Mouse (Mus musculus): ENCODE data around the gene Magi1.

DNA sequence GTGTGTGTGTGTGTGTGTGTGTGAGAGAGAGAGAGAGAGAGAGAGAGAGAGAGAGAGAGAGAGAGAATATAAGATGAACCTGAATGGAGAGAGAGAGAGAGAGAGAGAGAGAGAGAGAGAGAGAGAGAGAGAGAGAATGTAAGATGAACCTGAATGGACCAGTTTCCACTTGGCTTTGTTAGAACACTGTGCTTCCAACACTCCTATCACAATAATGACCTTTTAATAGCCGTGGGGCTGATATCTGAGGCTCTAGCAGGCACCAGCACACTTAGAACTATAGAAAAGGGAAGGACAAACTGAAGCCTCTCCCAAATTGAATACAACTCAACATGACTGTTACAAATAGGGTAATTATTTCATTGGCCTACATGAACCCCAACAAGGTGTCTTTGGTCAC is 321.9 kb downstream of the Magi1 start:
- TF ChIP-seq TCF12 (IDR thresholded peaks at IDR 0.05; ENCODE audit: insufficient read depth, poor library complexity, severe bottlenecking) (no peak), POLR2A (IDR thresholded peaks at IDR 0.05; ENCODE audit: insufficient read length, low read depth) (no peak), USF1 (IDR thresholded peaks at IDR 0.05; ENCODE audit: low read depth) (no peak), MYOG (IDR thresholded peaks at IDR 0.05; ENCODE audit: control insufficient read depth in 1 of 3, insufficient read depth in 1 of 3, insufficient read length in 2 of 3, low read depth in 2 of 3) (no peak), POLR2AphosphoS2 (IDR thresholded peaks at IDR 0.05; ENCODE audit: insufficient read length, low read depth) (no peak), REST (IDR thresholded peaks at IDR 0.05; ENCODE audit: insufficient read depth, insufficient read length) (no peak), E2F4 (IDR thresholded peaks at IDR 0.05; ENCODE audit: insufficient read depth) (no peak), MAX (IDR thresholded peaks at IDR 0.05; ENCODE audit: low read depth) (no peak)

Data from myocyte (in vitro differentiated cells).